Mouse (Mus musculus): ENCODE measurements at regions not wholly inside any gene's neighbourhood (a gene's known extent, or its start where the extent isn't known, plus 50 kb on each side); places are given as distances from the start of the nearest gene placed in this dataset.
A peak's percentile ranks its signal among the peaks of the same experiment; 100 is the strongest.

DNA sequence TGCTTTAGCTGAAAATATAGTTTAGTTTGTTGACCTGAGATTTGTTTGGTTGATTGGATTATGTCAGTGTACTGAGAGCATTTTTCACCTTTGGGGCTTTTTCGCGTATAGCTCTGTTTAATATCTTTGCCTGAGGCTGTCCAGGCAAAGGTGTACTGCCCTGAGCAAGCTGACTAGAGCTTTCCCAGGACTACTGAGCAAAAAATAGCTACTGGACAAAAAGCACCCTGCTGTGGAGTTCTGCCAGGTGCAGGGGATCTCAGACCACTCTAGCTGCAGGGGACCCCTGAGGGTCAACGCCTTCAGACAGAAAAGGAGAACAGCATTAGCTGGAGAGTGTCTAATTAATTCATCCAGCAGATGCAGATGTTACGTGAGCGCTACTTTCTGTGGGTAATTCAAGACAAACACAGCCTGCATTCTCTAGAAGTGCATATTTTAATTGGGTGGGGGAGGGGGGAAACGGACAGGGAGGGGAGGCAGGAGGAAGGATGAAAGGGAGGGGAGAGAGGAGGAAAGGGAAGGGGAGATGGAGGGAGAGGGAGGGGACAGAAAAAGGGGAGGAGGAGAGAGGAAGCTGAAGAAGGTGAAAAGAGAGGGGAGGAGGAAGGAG, 61.7 kb downstream of the Thnsl1 start:
- ATAC-seq (ENCODE audit: low read depth), result peak; percentile 61; the same call in 1 of the 2 replicates
- Histone ChIP-seq H3K27me3 (replicated peaks; ENCODE audit: control insufficient read depth, insufficient read depth, low read length) (no peaks in the 10 kb centered on the region), H3K9ac (ENCODE audit: low read depth, low read length) (no peak overlapping the region), H3K27ac (replicated peaks; ENCODE audit: low read depth, low read length) (no peak overlapping the region; the same call in 1 of the 2 replicates), H3K4me3 (ENCODE audit: low read depth, low read length) (no peak overlapping the region), H3K9me3 (ENCODE audit: control insufficient read depth, low read length) (no peaks in the 10 kb centered on the region), H3K4me1 (ENCODE audit: control insufficient read depth, insufficient read depth, low read length) (0 out of 2 replicates have a peak, but pooled peaks cover 3% of the 10 kb centered on the region), H3K36me3 (ENCODE audit: control insufficient read depth, insufficient read depth, low read length) (no peaks in the 10 kb centered on the region), H3K4me2 (ENCODE audit: low read depth, low read length) (peak overlapping the region; percentile 10)
- WGBS, result 10% methylated on average over 6 of the region's 6 CpGs
- DNase-seq (ENCODE audit: low spot score), result peak; percentile 45

DNA sequence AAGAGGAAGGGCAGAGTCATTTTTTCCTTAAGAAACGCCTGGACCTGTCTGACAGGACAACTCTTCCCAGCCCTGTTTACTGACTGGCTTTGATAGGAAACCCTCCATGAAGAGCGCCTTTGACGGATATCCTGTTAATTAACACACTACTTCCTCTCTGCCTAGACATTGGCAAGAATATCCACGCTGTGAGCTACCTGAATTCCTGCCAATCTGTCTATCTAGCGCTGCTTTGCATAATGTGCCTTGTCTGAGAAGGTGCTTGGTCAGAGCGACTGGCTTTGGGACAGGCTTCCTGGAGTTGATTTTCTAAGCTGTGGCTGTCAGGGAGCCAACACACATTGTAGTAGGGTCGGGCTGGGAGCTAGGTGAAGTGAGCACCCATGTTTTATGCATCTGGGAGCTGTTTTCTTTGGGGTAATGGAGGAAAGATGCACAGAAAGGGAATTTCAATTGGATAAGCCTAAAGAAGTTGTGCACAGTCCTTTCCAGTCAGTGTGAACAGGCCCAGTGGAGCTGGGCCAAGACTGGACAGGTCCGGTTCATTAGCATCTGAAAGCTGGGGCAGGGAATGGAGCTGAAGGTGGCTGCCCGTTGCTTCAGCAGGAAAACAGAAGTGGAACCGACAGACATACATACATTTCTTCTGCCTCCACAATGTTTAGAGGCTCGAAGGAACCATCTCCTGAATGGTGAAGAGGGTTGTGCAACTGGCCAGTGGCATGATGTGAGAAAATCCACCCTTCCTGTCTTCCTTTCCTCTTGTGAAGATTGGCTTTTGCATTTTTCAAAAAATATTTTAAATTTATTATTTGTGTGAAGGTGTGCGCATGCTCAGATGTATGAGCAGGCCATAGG, 64.7 kb downstream of the Thnsl1 start:
- no peak overlapping the region for H3K4me2 ChIP-seq (ENCODE audit: low read depth, low read length)
- H3K4me1 ChIP-seq (ENCODE audit: control insufficient read depth, insufficient read depth, low read length), result 0 out of 2 replicates have a peak, but pooled peaks cover 3% of the 10 kb centered on the region
- 69% methylated on average over 12 of the region's 12 CpGs for WGBS
- H3K27ac ChIP-seq (replicated peaks; ENCODE audit: low read depth, low read length), result no peak overlapping the region
- H3K27me3 ChIP-seq (replicated peaks; ENCODE audit: control insufficient read depth, insufficient read depth, low read length), result no peaks in the 10 kb centered on the region
- DNase-seq (ENCODE audit: low spot score) (peak; percentile 41), ATAC-seq (ENCODE audit: low read depth) (no peak)
- no peak overlapping the region for H3K9ac ChIP-seq (ENCODE audit: low read depth, low read length)
- no peak overlapping the region for H3K4me3 ChIP-seq (ENCODE audit: low read depth, low read length)
- no peaks in the 10 kb centered on the region for H3K9me3 ChIP-seq (ENCODE audit: control insufficient read depth, low read length)
- H3K36me3 ChIP-seq (ENCODE audit: control insufficient read depth, insufficient read depth, low read length), result no peaks in the 10 kb centered on the region

DNA sequence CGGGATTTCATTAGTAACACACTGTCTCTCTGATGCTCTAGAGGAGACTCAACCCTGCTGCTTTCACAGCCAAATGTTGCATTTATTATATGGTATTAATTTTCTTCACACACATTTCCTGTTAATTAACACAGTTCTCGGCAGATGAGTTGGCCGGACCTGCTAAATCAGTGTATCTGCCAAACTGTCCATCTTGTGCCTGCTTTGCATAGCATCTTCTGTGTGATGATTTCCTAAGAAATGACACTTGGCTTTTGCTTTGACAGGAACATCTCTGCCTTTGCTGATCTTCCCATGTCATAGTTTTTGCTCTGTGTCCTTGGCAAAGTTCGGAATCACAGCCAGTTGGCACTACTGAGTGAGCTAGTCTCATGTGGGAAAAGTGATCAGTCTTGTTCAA, 67.9 kb downstream of the Thnsl1 start:
- H3K27me3 ChIP-seq (replicated peaks; ENCODE audit: control insufficient read depth, insufficient read depth, low read length), result no peaks in the 10 kb centered on the region
- H3K27ac ChIP-seq (replicated peaks; ENCODE audit: low read depth, low read length), result no peak overlapping the region
- H3K4me1 ChIP-seq (ENCODE audit: control insufficient read depth, insufficient read depth, low read length), result no peaks in the 10 kb centered on the region
- DNase-seq (ENCODE audit: low spot score) (no peak), ATAC-seq (ENCODE audit: low read depth) (no peak)
- no peak overlapping the region for H3K4me2 ChIP-seq (ENCODE audit: low read depth, low read length)
- no peak overlapping the region for H3K4me3 ChIP-seq (ENCODE audit: low read depth, low read length)
- H3K36me3 ChIP-seq (ENCODE audit: control insufficient read depth, insufficient read depth, low read length), result no peaks in the 10 kb centered on the region
- no peaks in the 10 kb centered on the region for H3K9me3 ChIP-seq (ENCODE audit: control insufficient read depth, low read length)
- H3K9ac ChIP-seq (ENCODE audit: low read depth, low read length), result no peak overlapping the region
- 83% methylated on average over 4 of the region's 4 CpGs for WGBS

DNA sequence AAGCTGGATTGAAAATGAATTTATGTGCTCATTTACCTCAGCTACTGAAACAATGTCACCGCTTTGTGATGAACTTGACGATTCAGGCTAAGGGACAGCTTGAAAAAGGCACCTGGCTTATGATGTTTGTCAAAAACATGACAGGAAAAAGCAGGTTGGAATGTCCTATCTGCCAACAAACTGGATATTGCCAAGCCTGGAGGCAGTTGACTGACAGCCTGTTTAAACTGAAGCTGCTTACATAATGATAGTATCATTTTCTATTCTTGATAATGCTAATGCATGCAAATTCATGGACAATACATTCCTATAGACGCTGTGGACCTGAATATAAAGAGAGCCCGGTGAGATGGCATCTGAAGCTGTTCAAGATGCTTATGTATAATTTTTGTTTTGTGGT, 69.8 kb downstream of the Thnsl1 start:
- H3K4me1 ChIP-seq (ENCODE audit: control insufficient read depth, insufficient read depth, low read length), result no peaks in the 10 kb centered on the region
- H3K9ac ChIP-seq (ENCODE audit: low read depth, low read length), result no peak overlapping the region
- DNase-seq (ENCODE audit: low spot score) (no peak), ATAC-seq (ENCODE audit: low read depth) (no peak)
- H3K36me3 ChIP-seq (ENCODE audit: control insufficient read depth, insufficient read depth, low read length), result no peaks in the 10 kb centered on the region
- no peak overlapping the region for H3K4me2 ChIP-seq (ENCODE audit: low read depth, low read length)
- no peak overlapping the region for H3K4me3 ChIP-seq (ENCODE audit: low read depth, low read length)
- no peaks in the 10 kb centered on the region for H3K27me3 ChIP-seq (replicated peaks; ENCODE audit: control insufficient read depth, insufficient read depth, low read length)
- WGBS, result 79% methylated on average over 4 of the region's 4 CpGs
- no peak overlapping the region for H3K27ac ChIP-seq (replicated peaks; ENCODE audit: low read depth, low read length)
- H3K9me3 ChIP-seq (ENCODE audit: control insufficient read depth, low read length), result no peaks in the 10 kb centered on the region

DNA sequence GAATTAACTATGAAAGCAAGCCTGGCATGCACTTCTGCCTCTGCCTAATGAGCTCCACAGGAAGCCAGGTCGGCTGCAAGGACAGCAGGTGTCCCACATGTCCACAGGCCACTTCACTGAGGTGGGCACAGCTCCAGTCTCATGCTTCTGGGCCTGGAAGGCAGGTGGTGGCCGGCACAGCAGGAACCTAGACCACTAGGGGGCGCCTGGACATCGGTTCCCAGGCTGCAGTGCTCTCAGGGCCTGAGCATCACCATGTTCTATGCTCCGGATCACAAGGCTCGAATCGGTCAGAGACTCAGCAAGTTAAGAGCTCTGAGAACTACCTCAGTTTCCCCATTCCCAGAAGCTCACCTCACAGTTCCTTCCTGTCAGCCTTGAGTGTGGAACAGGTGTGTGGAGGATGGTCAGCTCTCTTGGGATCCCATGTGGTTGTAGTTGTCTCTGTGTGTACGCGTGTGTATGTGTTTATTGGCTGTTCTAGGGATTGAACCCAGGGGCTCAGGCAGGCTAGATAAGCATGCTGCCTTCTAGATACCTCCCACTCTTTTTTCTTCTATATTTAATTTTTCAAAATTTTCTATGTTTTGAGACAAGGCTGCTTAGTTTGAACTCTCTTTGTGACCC, 75.4 kb downstream of the Thnsl1 start:
- H3K36me3 ChIP-seq (ENCODE audit: control insufficient read depth, insufficient read depth, low read length), result no peaks in the 10 kb centered on the region
- no peak overlapping the region for H3K4me2 ChIP-seq (ENCODE audit: low read depth, low read length)
- DNase-seq (ENCODE audit: low spot score), result peak; percentile 74
- ATAC-seq (ENCODE audit: low read depth), result peak; percentile 85
- H3K27me3 ChIP-seq (replicated peaks; ENCODE audit: control insufficient read depth, insufficient read depth, low read length), result no peaks in the 10 kb centered on the region
- H3K9me3 ChIP-seq (ENCODE audit: control insufficient read depth, low read length), result no peaks in the 10 kb centered on the region
- no peaks in the 10 kb centered on the region for H3K4me1 ChIP-seq (ENCODE audit: control insufficient read depth, insufficient read depth, low read length)
- H3K9ac ChIP-seq (ENCODE audit: low read depth, low read length), result no peak overlapping the region
- 29% methylated on average over 9 of the region's 9 CpGs for WGBS
- H3K27ac ChIP-seq (replicated peaks; ENCODE audit: low read depth, low read length), result no peak overlapping the region
- H3K4me3 ChIP-seq (ENCODE audit: low read depth, low read length), result no peak overlapping the region

DNA sequence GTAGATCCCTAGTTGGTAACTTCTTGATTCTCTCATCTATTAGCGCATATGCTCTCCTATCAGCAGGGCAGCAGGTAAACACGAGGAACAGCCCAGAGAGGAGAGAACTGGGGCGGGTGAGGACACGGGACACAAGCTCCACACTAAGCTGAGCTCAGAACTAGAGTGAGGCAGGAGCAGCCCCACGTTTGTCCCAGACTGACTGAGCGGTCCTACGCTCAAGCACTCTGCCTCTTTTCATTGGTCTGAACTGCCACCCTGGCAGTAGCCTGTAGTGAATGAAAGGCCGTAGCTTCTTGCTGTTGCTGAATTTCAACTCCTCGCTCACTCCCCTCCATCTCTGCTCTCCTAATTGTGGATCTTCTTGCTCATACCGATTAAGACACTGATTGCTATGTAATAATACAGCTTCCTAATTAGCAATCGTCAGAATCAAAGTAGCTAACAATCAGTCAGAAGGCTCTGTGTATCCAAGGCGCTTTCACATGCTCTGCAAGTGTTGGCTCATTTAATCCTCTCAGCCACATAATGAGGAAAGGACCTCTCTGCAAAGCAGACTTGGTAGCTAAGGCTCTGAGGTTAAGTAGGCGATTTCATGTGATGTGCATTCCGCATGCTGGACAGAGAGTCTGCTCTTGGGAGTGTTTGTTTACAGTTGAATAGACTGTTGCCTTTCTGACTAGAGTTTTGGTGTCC, 77.1 kb downstream of the Thnsl1 start:
- Histone ChIP-seq H3K27me3 (replicated peaks; ENCODE audit: control insufficient read depth, insufficient read depth, low read length) (no peaks in the 10 kb centered on the region), H3K4me3 (ENCODE audit: low read depth, low read length) (no peak overlapping the region), H3K4me1 (ENCODE audit: control insufficient read depth, insufficient read depth, low read length) (no peaks in the 10 kb centered on the region), H3K36me3 (ENCODE audit: control insufficient read depth, insufficient read depth, low read length) (no peaks in the 10 kb centered on the region), H3K4me2 (ENCODE audit: low read depth, low read length) (no peak overlapping the region), H3K27ac (replicated peaks; ENCODE audit: low read depth, low read length) (no peak overlapping the region), H3K9ac (ENCODE audit: low read depth, low read length) (no peak overlapping the region), H3K9me3 (ENCODE audit: control insufficient read depth, low read length) (no peaks in the 10 kb centered on the region)
- DNase-seq (ENCODE audit: low spot score), result no peak
- WGBS, result 77% methylated on average over 14 of the region's 14 CpGs
- ATAC-seq (ENCODE audit: low read depth), result no peak

DNA sequence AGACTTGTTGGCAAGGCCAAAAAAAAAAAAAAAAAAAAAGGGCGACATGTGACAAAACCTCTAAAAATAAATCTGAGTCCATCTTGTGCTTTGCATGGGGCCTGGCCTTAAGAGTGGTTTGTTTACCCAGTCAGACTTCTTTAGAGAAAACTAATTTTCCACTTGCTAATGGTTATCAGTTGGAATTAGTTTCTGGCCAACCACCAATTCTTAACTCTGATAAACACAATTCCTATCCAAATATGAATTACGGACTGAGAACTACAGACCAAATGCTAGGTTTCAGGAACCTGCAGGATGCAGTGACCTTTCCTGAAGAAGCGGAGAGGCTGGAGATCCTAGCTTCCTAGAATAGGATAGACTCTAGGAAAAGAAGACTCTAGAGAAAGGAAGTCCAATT, 79.4 kb downstream of the Thnsl1 start:
- no peak for DNase-seq (ENCODE audit: low spot score)
- Histone ChIP-seq H3K9ac (ENCODE audit: low read depth, low read length) (no peak overlapping the region), H3K4me3 (ENCODE audit: low read depth, low read length) (no peak overlapping the region), H3K9me3 (ENCODE audit: control insufficient read depth, low read length) (no peaks in the 10 kb centered on the region), H3K4me1 (ENCODE audit: control insufficient read depth, insufficient read depth, low read length) (no peaks in the 10 kb centered on the region), H3K36me3 (ENCODE audit: control insufficient read depth, insufficient read depth, low read length) (no peaks in the 10 kb centered on the region), H3K27me3 (replicated peaks; ENCODE audit: control insufficient read depth, insufficient read depth, low read length) (no peaks in the 10 kb centered on the region), H3K27ac (replicated peaks; ENCODE audit: low read depth, low read length) (no peak overlapping the region), H3K4me2 (ENCODE audit: low read depth, low read length) (no peak overlapping the region)
- WGBS, result 92% methylated on average over 3 of the region's 3 CpGs
- ATAC-seq (ENCODE audit: low read depth), result no peak

DNA sequence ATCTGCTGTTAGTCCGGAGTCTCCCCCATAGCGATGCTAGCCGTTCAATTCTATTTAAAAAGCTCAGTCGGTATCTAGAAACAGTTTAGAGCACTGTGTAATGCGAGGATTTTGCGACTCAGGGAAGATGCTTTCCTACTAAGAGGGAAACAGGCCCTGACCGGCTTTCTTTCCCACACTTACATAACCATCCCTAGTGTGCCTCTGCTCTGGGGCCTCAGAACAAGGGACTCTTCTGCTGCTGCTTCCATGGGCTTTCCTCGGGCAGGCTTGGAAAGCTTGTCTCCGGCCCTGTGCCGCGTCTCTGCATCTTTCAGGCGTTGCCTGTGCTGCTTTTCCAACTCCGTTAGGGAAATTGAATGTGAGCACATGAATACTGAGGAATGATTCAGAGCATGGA, 79.6 kb upstream of the Gpr158 start:
- Histone ChIP-seq H3K9ac (ENCODE audit: low read depth, low read length) (no peak overlapping the region), H3K36me3 (ENCODE audit: control insufficient read depth, insufficient read depth, low read length) (no peaks in the 10 kb centered on the region), H3K4me2 (ENCODE audit: low read depth, low read length) (no peak overlapping the region), H3K4me3 (ENCODE audit: low read depth, low read length) (no peak overlapping the region), H3K27ac (replicated peaks; ENCODE audit: low read depth, low read length) (no peak overlapping the region), H3K9me3 (ENCODE audit: control insufficient read depth, low read length) (no peaks in the 10 kb centered on the region), H3K27me3 (replicated peaks; ENCODE audit: control insufficient read depth, insufficient read depth, low read length) (no peaks in the 10 kb centered on the region), H3K4me1 (ENCODE audit: control insufficient read depth, insufficient read depth, low read length) (no peaks in the 10 kb centered on the region)
- 81% methylated on average over 13 of the region's 13 CpGs for WGBS
- ATAC-seq (ENCODE audit: low read depth), result no peak
- no peak for DNase-seq (ENCODE audit: low spot score)

All from embryonic facial prominence, embryonic 14.5 days (tissue).